In the genomic region with DNA sequence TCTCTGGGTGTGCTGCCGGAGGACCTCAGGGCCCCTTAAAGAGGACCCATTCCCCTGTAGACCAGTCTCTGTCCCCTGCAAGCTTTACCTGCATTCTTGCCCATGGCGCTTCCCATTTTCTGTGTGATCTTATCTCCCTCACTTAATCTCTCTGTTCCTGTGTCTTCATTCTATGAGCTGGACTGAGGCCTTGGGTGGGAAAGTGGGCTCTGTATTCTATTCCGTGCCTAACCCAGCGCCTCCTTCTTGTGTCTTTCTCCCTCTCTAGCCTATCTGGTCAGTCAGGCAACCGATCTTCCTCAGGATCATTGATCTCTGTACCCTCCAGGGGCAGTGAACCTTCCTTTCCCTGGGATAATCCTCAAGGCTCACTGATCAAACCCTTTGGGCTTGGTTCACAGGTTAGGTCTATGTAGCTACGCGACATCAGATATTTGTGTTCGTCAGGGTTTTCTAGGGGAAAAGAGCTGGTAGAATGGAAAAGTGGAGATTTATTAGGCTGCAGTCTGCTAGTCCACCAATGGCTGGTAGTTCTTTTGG, we compare ENCODE assay signal across 7 mouse cellular contexts. TPM values are rescaled to one million over a fixed set of nuclear protein-coding genes. Genes with fewer than 3 reads are reported as not detected.
DNase-seq lines count a peak whose midpoint lies in the region; ATAC-seq and TF ChIP-seq lines count a peak whose summit lies in the region.

No protein-coding gene starts in this region.

- no peak; the same call in 1 of the 2 replicates for ATAC-seq in liver, embryonic 16.5 days (ENCODE audit: low read depth)

- DNase-seq in CH12.LX (ENCODE audit: extremely low read depth) (no peak), ES-E14 (ENCODE audit: low read depth, low spot score) (no peak)
- no peak for DNase-seq in hindbrain, embryonic 10.5 days (ENCODE audit: low spot score)
- no peak for DNase-seq in cerebellum, postnatal 36 days
- no peak for DNase-seq in adrenal gland, adult 18-20 months (ENCODE audit: low spot score in 2 of 2)
- no peak for DNase-seq in adrenal gland, postnatal 25 days

- H3K36me3 ChIP-seq in CH12.LX (replicated peaks in 1 of 2; ENCODE audit: control insufficient read depth in 1 of 2, insufficient read depth in 1 of 2, low read length in 1 of 2): peaks cover 15 to 44% of the 10 kb centered on the region in 2 experiments
- H3K36me3 ChIP-seq in ES-E14 (ENCODE audit: control insufficient read depth, insufficient read depth, low read length, poor library complexity, severe bottlenecking): peaks cover 10% of the 10 kb centered on the region; the same call in 1 of the 2 replicates
- H3K36me3 ChIP-seq in hindbrain, embryonic 10.5 days: peaks cover 41% of the 10 kb centered on the region
- peaks cover 11% of the 10 kb centered on the region; the same call in 1 of the 2 replicates for H3K36me3 ChIP-seq in liver, embryonic 16.5 days (ENCODE audit: control insufficient read depth, insufficient read depth)

- WGBS in hindbrain, embryonic 10.5 days: 32% methylated on average over 8 of the region's 8 CpGs
- 28% methylated on average over 8 of the region's 8 CpGs for WGBS in liver, embryonic 16.5 days (ENCODE audit: insufficient replicate concordance)

- peak overlapping the region; percentile 76 to 96 (median 84) for H3K4me3 ChIP-seq in CH12.LX (replicated peaks in 1 of 3; ENCODE audit: low read depth in 2 of 3, low read length in 2 of 3, poor library complexity in 1 of 3)
- H3K4me3 ChIP-seq in ES-E14 (ENCODE audit: insufficient read depth in 1 of 2, low read depth in 1 of 2, low read length in 2 of 2, poor library complexity in 1 of 2, severe bottlenecking in 1 of 2): peak overlapping the region; percentile 84 to 85
- H3K4me3 ChIP-seq in hindbrain, embryonic 10.5 days: peak overlapping the region; percentile 97
- H3K4me3 ChIP-seq in liver, embryonic 16.5 days (ENCODE audit: low read depth, low read length): peak overlapping the region; percentile 97

- no peak for TF ChIP-seq CTCF in CH12.LX (conservative IDR thresholded peaks at IDR 0.05 in 1 of 2, IDR thresholded peaks at IDR 0.05 in 1 of 2; ENCODE audit: low read depth in 2 of 2, low read length in 2 of 2)

- peaks cover 4 to 33% of the 10 kb centered on the region in 2 experiments for H3K4me1 ChIP-seq in CH12.LX (ENCODE audit: control insufficient read depth in 1 of 2, insufficient read depth in 2 of 2)
- peaks cover 3 to 7% of the 10 kb centered on the region in 2 experiments; a peak in 2 of 4 replicates for H3K4me1 ChIP-seq in ES-E14 (ENCODE audit: control insufficient read depth in 2 of 2, insufficient read depth in 2 of 2, low read length in 2 of 2, poor library complexity in 1 of 2)
- H3K4me1 ChIP-seq in hindbrain, embryonic 10.5 days (replicated peaks): peaks cover 46% of the 10 kb centered on the region
- H3K4me1 ChIP-seq in liver, embryonic 16.5 days (ENCODE audit: control insufficient read depth, low read depth, low read length): peaks cover 24% of the 10 kb centered on the region

- peak overlapping the region; percentile 62 for H3K4me2 ChIP-seq in CH12.LX (ENCODE audit: insufficient read depth, low read depth, poor library complexity, severe bottlenecking)
- H3K4me2 ChIP-seq in liver, embryonic 16.5 days (ENCODE audit: low read depth, low read length): peak overlapping the region; percentile 87

- H3K79me2 ChIP-seq in CH12.LX (replicated peaks; ENCODE audit: control insufficient read depth, extremely low read depth, insufficient read depth, poor library complexity, severe bottlenecking): peaks cover 18% of the 10 kb centered on the region

- peaks cover 6% of the 10 kb centered on the region for H3K9me3 ChIP-seq in CH12.LX (replicated peaks; ENCODE audit: low read length)
- no peaks in the 10 kb centered on the region for H3K9me3 ChIP-seq in ES-E14 (ENCODE audit: control insufficient read depth, insufficient read depth, low read depth, low read length)
- H3K9me3 ChIP-seq in hindbrain, embryonic 10.5 days: peaks cover 10% of the 10 kb centered on the region; the same call in 1 of the 2 replicates
- no peaks in the 10 kb centered on the region for H3K9me3 ChIP-seq in liver, embryonic 16.5 days (replicated peaks; ENCODE audit: control insufficient read depth, low read length)

- no peak for TF ChIP-seq POLR2A in CH12.LX (IDR thresholded peaks at IDR 0.05; ENCODE audit: low read depth, low read length)

- no peaks in the 10 kb centered on the region for H3K27me3 ChIP-seq in CH12.LX (replicated peaks)
- H3K27me3 ChIP-seq in hindbrain, embryonic 10.5 days (ENCODE audit: insufficient read depth, poor library complexity, severe bottlenecking): no peaks in the 10 kb centered on the region
- H3K27me3 ChIP-seq in liver, embryonic 16.5 days (ENCODE audit: control insufficient read depth, insufficient read depth, low read depth, low read length): no peaks in the 10 kb centered on the region

- no peak overlapping the region for H3K27ac ChIP-seq in CH12.LX (ENCODE audit: insufficient read depth, low read depth)
- H3K27ac ChIP-seq in ES-E14 (ENCODE audit: insufficient read depth, low read depth, low read length, poor library complexity, severe bottlenecking): peak overlapping the region; percentile 14; the same call in 1 of the 2 replicates
- H3K27ac ChIP-seq in hindbrain, embryonic 10.5 days: peak overlapping the region; percentile 95
- peak overlapping the region; percentile 84 for H3K27ac ChIP-seq in liver, embryonic 16.5 days (ENCODE audit: low read length)

- no peak for TF ChIP-seq EP300 in CH12.LX (IDR thresholded peaks at IDR 0.05; ENCODE audit: low read length)

- H3K9ac ChIP-seq in CH12.LX (ENCODE audit: insufficient read depth, low read depth): peak overlapping the region; percentile 75
- H3K9ac ChIP-seq in ES-E14 (ENCODE audit: insufficient read depth, low read depth, low read length, poor library complexity, severe bottlenecking): peak overlapping the region; percentile 85
- H3K9ac ChIP-seq in liver, embryonic 16.5 days (ENCODE audit: low read depth, low read length): peak overlapping the region; percentile 98

- dilution Hi-C loops in CH12.LX (cut with MboI; ENCODE audit: extremely low pct_ligation_motif_present, extremely low pct_unique_long_range_greater_than_20kb, low sequenced_read_pairs): no loop called here

- in situ Hi-C loops in CH12.LX (cut with MboI; ENCODE audit: low pct_ligation_motif_present, low pct_unique_long_range_greater_than_20kb, low sequenced_read_pairs): no loop called here
- in situ Hi-C loops in ES-E14 (cut with MboI; ENCODE audit: low sequenced_read_pairs in 2 of 2, unreplicated experiment in 2 of 2): no loop called here

- no peak for TF ChIP-seq RAD21 in CH12.LX (IDR thresholded peaks at IDR 0.05; ENCODE audit: low read depth, low read length)

TF ChIP-seq in CH12.LX, 34 proteins besides CTCF, POLR2A, EP300 and RAD21 (continues in another document):
- TF ChIP-seq UBTF (IDR thresholded peaks at IDR 0.05; ENCODE audit: low read depth, low read length) (no peak), JUN (IDR thresholded peaks at IDR 0.05; ENCODE audit: insufficient read depth, low read depth, low read length) (no peak), BHLHE40 (IDR thresholded peaks at IDR 0.05; ENCODE audit: low read depth, low read length) (no peak), MXI1 (IDR thresholded peaks at IDR 0.05; ENCODE audit: low read depth, low read length) (no peak), RCOR1 (conservative IDR thresholded peaks at IDR 0.05; ENCODE audit: low read depth, low read length) (no peak), CHD1 (IDR thresholded peaks at IDR 0.05; ENCODE audit: low read depth, low read length) (no peak), NELFE (IDR thresholded peaks at IDR 0.05; ENCODE audit: low read depth, low read length) (no peak), KAT2A (IDR thresholded peaks at IDR 0.05; ENCODE audit: insufficient replicate concordance, low read length) (no peak), POLR2AphosphoS2 (IDR thresholded peaks at IDR 0.05; ENCODE audit: low read depth, low read length) (no peak), USF1 (IDR thresholded peaks at IDR 0.05; ENCODE audit: low read depth, low read length) (no peak), SIN3A (IDR thresholded peaks at IDR 0.05; ENCODE audit: low read length) (no peak), USF2 (conservative IDR thresholded peaks at IDR 0.05; ENCODE audit: low read depth, low read length) (no peak), ETS1 (conservative IDR thresholded peaks at IDR 0.05; ENCODE audit: low read depth, low read length) (no peak), MEF2A (IDR thresholded peaks at IDR 0.05; ENCODE audit: borderline replicate concordance, low read depth, low read length) (no peak)

TF ChIP-seq in ES-E14, 5 proteins besides CTCF, POLR2A, EP300 and RAD21:
- no peak for TF ChIP-seq CHD2 (IDR thresholded peaks at IDR 0.05; ENCODE audit: low read depth, low read length)
- TF ChIP-seq ZNF384 (IDR thresholded peaks at IDR 0.05; ENCODE audit: low read depth, low read length): no peak
- TF ChIP-seq HCFC1 (IDR thresholded peaks at IDR 0.05; ENCODE audit: borderline replicate concordance, insufficient read depth, low read length): no peak
- no peak for TF ChIP-seq MAFK (IDR thresholded peaks at IDR 0.05; ENCODE audit: insufficient read depth, low read depth, low read length)

RNA-seq across cellular contexts. Expression of a gene that starts 0.6 kb away (rescaled TPM):
- 23.2 and 24.9 TPM in 2 replicates for total RNA-seq in CH12.LX (2012; rRNA removed)
- 6.6 and 7.0 TPM in 2 replicates for total RNA-seq in CH12.LX (2014; rRNA removed)
- polyA plus RNA-seq in CH12.LX (2012; ENCODE audit: insufficient read length, low read depth): 16.2 and 19.3 TPM in 2 replicates
- 43.4 and 62.0 TPM in 2 replicates for total RNA-seq in ES-E14 (2012; rRNA removed)
- 40.4 and 46.2 TPM in 2 replicates for polyA plus RNA-seq in hindbrain, embryonic 10.5 days (2016; fragmentation: Nextera tagmentation; extraction: Ambion mirVana)
- 32.7 and 34.1 TPM in 2 replicates for polyA plus RNA-seq in liver, embryonic 16.5 days (2015; fragmentation: Nextera tagmentation; extraction: Ambion mirVana)
- 1 to 10 TPM; 2.7 to 3.3 TPM for total RNA-seq in adrenal gland, adult 18-20 months (2021)
- total RNA-seq in adrenal gland, postnatal 25 days (2021): 8.4 and 10.1 TPM in 2 replicates
